Mouse (Mus musculus) skeletal muscle tissue, adult 2 months (tissue): Measurements from ENCODE around the gene 1700001C19Rik.

ENCODE experiments used
- DNase-seq: peaks from one replicate; pipeline ENCODE4 v3.0.0-alpha.2; 2012; ENCODE audit warnings: low read depth, low spot score

1700001C19Rik gene

GRCm38 (mm10) chr17:47462209-47462608 lies 25.0 kb upstream of the 1700001C19Rik start:
- no peak for DNase-seq

- no peak for DNase-seq
Measured at GRCm38 (mm10) chr17:47461688-47462087, 24.5 kb upstream of the 1700001C19Rik start.

GRCm38 (mm10) chr17:47459341-47459919 lies 22.3 kb upstream of the 1700001C19Rik start:
- no peak for DNase-seq

- no peak for DNase-seq
Measured at GRCm38 (mm10) chr17:47458936-47459335, 21.8 kb upstream of the 1700001C19Rik start.

- no peak for DNase-seq
Measured at GRCm38 (mm10) chr17:47458310-47458709, 21.1 kb upstream of the 1700001C19Rik start.

GRCm38 (mm10) chr17:47454675-47455074 lies 17.5 kb upstream of the 1700001C19Rik start:
- DNase-seq, result no peak

- DNase-seq, result no peak
Measured at GRCm38 (mm10) chr17:47452886-47453285, 15.7 kb upstream of the 1700001C19Rik start.

GRCm38 (mm10) chr17:47450880-47451565 lies 13.8 kb upstream of the 1700001C19Rik start:
- DNase-seq, result no peak

GRCm38 (mm10) chr17:47450239-47450638 lies 13.1 kb upstream of the 1700001C19Rik start:
- DNase-seq, result no peak

- no peak for DNase-seq
Measured at GRCm38 (mm10) chr17:47449432-47449831, 12.3 kb upstream of the 1700001C19Rik start.

GRCm38 (mm10) chr17:47448523-47449372 lies 11.6 kb upstream of the 1700001C19Rik start:
- DNase-seq, result no peak

GRCm38 (mm10) chr17:47446561-47446960 lies 9.4 kb upstream of the 1700001C19Rik start:
- no peak for DNase-seq

GRCm38 (mm10) chr17:47446025-47446424 lies 8.8 kb upstream of the 1700001C19Rik start:
- no peak for DNase-seq

GRCm38 (mm10) chr17:47445518-47445917 lies 8.3 kb upstream of the 1700001C19Rik start:
- no peak for DNase-seq

- DNase-seq, result no peak
Measured at GRCm38 (mm10) chr17:47444113-47444512, 6.9 kb upstream of the 1700001C19Rik start.

- no peak for DNase-seq
Measured at GRCm38 (mm10) chr17:47442271-47442670, 5.1 kb upstream of the 1700001C19Rik start.

- no peak for DNase-seq
Measured at GRCm38 (mm10) chr17:47441296-47442051, 4.3 kb upstream of the 1700001C19Rik start.

- DNase-seq, result no peak
Measured at GRCm38 (mm10) chr17:47440359-47440890, 3.2 kb upstream of the 1700001C19Rik start.

- no peak for DNase-seq
Measured at GRCm38 (mm10) chr17:47439396-47440028, 2.3 kb upstream of the 1700001C19Rik start.

- no peak for DNase-seq
Measured at GRCm38 (mm10) chr17:47438611-47439010, 1.4 kb upstream of the 1700001C19Rik start.
